Mouse (Mus musculus) embryonic facial prominence, embryonic 13.5 days (tissue): ENCODE measurements around the gene Plcb1. TPM values are rescaled to one million over a fixed set of nuclear protein-coding genes. Genes with fewer than 3 reads are reported as not detected.
A peak's percentile ranks its signal among the peaks of the same experiment; 100 is the strongest.

ENCODE experiments used
- ATAC-seq: fragments of 200-750 bp; cut with Nextera tagmentation; 2 replicates; pipeline ENCODE4 v1.8.0; 2017; ENCODE audit warnings: low read depth; ENCODE audit not compliant: insufficient number of reproducible peaks, insufficient read depth, low FRiP score, low TSS enrichment
- H3K27ac ChIP-seq: fragments of 300-500 bp; sonication (generic); 2 replicates; pipeline ENCODE4 v1.5.1; 2015; ENCODE audit warnings: moderate library complexity, mild to moderate bottlenecking, inconsistent platforms
- H3K27me3 ChIP-seq: fragments of 300-500 bp; sonication (generic); 2 replicates; pipeline ENCODE4 v1.6.1; 2015; ENCODE audit warnings: mild to moderate bottlenecking, inconsistent platforms
- H3K36me3 ChIP-seq: fragments of 300-500 bp; sonication (generic); 2 replicates; pipeline ENCODE4 v1.6.1; 2015; ENCODE audit warnings: mild to moderate bottlenecking, inconsistent platforms
- H3K4me1 ChIP-seq: fragments of 300-500 bp; sonication (generic); 2 replicates; pipeline ENCODE4 v1.6.1; 2015; ENCODE audit warnings: inconsistent platforms
- H3K4me2 ChIP-seq: fragments of 300-500 bp; sonication (generic); 2 replicates; pipeline ENCODE4 v1.6.1; 2015; ENCODE audit warnings: moderate library complexity, mild to moderate bottlenecking, inconsistent platforms
- H3K4me3 ChIP-seq: fragments of 300-500 bp; sonication (generic); 2 replicates; pipeline ENCODE4 v1.5.1; 2015; ENCODE audit warnings: mild to moderate bottlenecking, inconsistent platforms
- H3K9ac ChIP-seq: fragments of 300-500 bp; sonication (generic); 2 replicates; pipeline ENCODE4 v1.6.1; 2015; ENCODE audit warnings: mild to moderate bottlenecking, inconsistent platforms
- H3K9me3 ChIP-seq: fragments of 300-500 bp; sonication (generic); 2 replicates; pipeline ENCODE4 v1.6.1; 2016; ENCODE audit warnings: inconsistent platforms
- whole genome bisulfite sequencing: fragments of 180-500 bp; shearing (Covaris S2); methylation state at CpG from one replicate; pipeline ENCODE4 v1.1.7; 2015; ENCODE audit warnings: mixed read lengths; 5-methylcytosine and 5-hydroxymethylcytosine counted together
- polyA plus RNA-seq: library from polyadenylated mRNA; unstranded; fragments of >200 nt; fragmentation: Nextera tagmentation; extraction: Ambion mirVana; gene quantifications from 2 replicates; pipeline ENCODE4 v1.2.1, GENCODE M21; 2015

Plcb1 gene
- polyA plus RNA-seq = 14.1 and 18.3 TPM in 2 replicates

GRCm38 (mm10) chr2:134785970-134786855 lies at the start of gene Plcb1:
TSS of gene Plcb1 (plus strand) at chr2:134786067.
- Histone ChIP-seq H3K27ac (peak within 1 kb of the TSS; percentile 60), H3K27me3 (peaks cover 7% of the 10 kb centered on the region; the same call in 1 of the 2 replicates), H3K4me2 (peak within 1 kb of the TSS; percentile 87), H3K36me3 (no peaks in the 10 kb centered on the region), H3K4me3 (peak within 1 kb of the TSS; percentile 79), H3K9ac (peak within 1 kb of the TSS; percentile 88), H3K9me3 (no peaks in the 10 kb centered on the region), H3K4me1 (peaks cover 10% of the 10 kb centered on the region)
- ATAC-seq = peak; percentile 90
- WGBS = 0% methylated on average over 70 of the region's 88 CpGs

- no peaks in the 10 kb centered on the region for H3K4me1 ChIP-seq
- no peak overlapping the region for H3K4me2 ChIP-seq
- no peaks in the 10 kb centered on the region for H3K9me3 ChIP-seq
- no peak overlapping the region for H3K4me3 ChIP-seq
- no peak for ATAC-seq
- no peak overlapping the region for H3K9ac ChIP-seq
- no peaks in the 10 kb centered on the region for H3K27me3 ChIP-seq
- no peak overlapping the region for H3K27ac ChIP-seq
- no peaks in the 10 kb centered on the region for H3K36me3 ChIP-seq
Measured at GRCm38 (mm10) chr2:134755537-134755936, 30.3 kb upstream of the Plcb1 start.

GRCm38 (mm10) chr2:134756086-134756485 lies 29.8 kb upstream of the Plcb1 start:
- Histone ChIP-seq H3K9ac (no peak overlapping the region), H3K4me2 (no peak overlapping the region), H3K4me3 (no peak overlapping the region), H3K27me3 (no peaks in the 10 kb centered on the region), H3K4me1 (no peaks in the 10 kb centered on the region), H3K9me3 (no peaks in the 10 kb centered on the region), H3K27ac (no peak overlapping the region), H3K36me3 (no peaks in the 10 kb centered on the region)
- 53% methylated on average over 1 of the region's 1 CpGs for WGBS
- ATAC-seq = no peak

GRCm38 (mm10) chr2:134761029-134761428 lies 24.8 kb upstream of the Plcb1 start:
- Histone ChIP-seq H3K27me3 (no peaks in the 10 kb centered on the region), H3K9ac (no peak overlapping the region), H3K9me3 (no peaks in the 10 kb centered on the region), H3K4me1 (no peaks in the 10 kb centered on the region), H3K36me3 (no peaks in the 10 kb centered on the region), H3K4me3 (no peak overlapping the region), H3K27ac (no peak overlapping the region), H3K4me2 (no peak overlapping the region)
- no peak for ATAC-seq
- WGBS = 92% methylated on average over 1 of the region's 1 CpGs

- no peak overlapping the region for H3K4me2 ChIP-seq
- no peak overlapping the region for H3K27ac ChIP-seq
- no peak overlapping the region for H3K4me3 ChIP-seq
- no peak overlapping the region for H3K9ac ChIP-seq
- H3K27me3 ChIP-seq = no peaks in the 10 kb centered on the region
- 94% methylated on average over 8 of the region's 8 CpGs for WGBS
- no peak for ATAC-seq
- no peaks in the 10 kb centered on the region for H3K36me3 ChIP-seq
- H3K4me1 ChIP-seq = no peaks in the 10 kb centered on the region
- no peaks in the 10 kb centered on the region for H3K9me3 ChIP-seq
Measured at GRCm38 (mm10) chr2:134763406-134763990, 22.4 kb upstream of the Plcb1 start.

DNA sequence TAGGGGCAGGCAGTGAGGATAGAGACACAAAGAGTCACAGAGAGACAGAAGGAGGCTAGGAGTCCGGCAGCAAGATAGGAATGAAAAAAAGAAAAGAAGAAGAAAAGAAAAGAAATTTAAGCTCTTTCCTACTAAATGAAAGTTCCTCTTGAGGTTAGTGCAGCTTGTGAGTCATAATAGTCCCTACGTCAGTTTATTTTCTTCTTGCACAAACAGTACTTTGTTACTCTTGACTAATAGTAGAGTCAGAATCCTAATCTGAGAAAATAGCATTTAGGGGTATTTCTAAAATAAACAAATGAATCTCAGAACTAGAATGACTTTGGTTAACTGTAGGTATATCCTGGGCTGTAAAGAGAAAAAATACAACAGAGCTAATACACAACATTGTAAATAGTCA lies 21.4 kb upstream of the Plcb1 start:
- Histone ChIP-seq H3K27ac (no peak overlapping the region), H3K9me3 (no peaks in the 10 kb centered on the region), H3K4me2 (no peak overlapping the region), H3K4me3 (no peak overlapping the region), H3K36me3 (no peaks in the 10 kb centered on the region), H3K9ac (no peak overlapping the region), H3K4me1 (no peaks in the 10 kb centered on the region), H3K27me3 (no peaks in the 10 kb centered on the region)
- no peak for ATAC-seq
- 82% methylated on average over 2 of the region's 2 CpGs for WGBS

DNA sequence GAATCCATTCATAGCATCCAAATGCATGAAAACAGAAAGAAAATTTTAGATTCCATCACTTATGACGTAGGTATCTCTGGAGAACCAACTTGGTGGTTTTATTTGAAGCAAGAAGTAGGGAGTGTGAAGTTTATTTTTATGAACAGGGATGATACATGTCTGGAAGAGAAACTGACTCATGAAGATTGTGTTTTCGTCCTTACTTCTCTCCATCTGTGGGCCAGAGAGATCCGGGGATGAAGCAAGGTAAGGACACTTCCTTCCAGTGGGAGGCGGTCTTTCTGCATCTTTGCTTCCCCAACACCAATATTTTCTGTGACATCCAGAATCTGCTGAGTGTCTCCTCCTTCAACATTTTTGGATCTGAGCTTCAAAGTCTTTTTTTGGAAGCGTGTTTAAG lies 6.0 kb upstream of the Plcb1 start:
- Histone ChIP-seq H3K36me3 (no peaks in the 10 kb centered on the region), H3K4me2 (no peak overlapping the region), H3K4me3 (no peak overlapping the region), H3K9ac (no peak overlapping the region), H3K4me1 (no peaks in the 10 kb centered on the region), H3K9me3 (no peaks in the 10 kb centered on the region), H3K27ac (no peak overlapping the region), H3K27me3 (no peaks in the 10 kb centered on the region)
- no peak for ATAC-seq
- 74% methylated on average over 5 of the region's 5 CpGs for WGBS

DNA sequence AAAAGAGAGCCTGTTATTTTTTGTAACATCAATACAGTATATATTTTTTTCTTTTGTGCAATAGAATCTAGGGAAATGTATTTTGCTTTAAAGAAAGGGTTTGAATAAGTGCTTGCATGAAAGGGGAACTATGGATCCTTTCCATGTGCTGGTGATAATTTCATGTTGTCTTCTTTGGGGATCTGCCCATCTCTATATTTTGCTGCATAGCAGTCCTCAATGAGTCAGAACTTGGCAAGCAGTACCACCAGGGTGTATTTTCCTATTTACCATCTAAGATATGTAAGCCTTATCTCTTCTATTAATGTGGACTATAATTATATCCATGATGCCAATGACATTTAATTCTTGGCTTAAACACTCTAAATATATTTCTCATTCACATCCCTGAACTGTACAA lies 5.6 kb upstream of the Plcb1 start:
- Histone ChIP-seq H3K4me3 (no peak overlapping the region), H3K4me2 (no peak overlapping the region), H3K27me3 (no peaks in the 10 kb centered on the region), H3K9ac (no peak overlapping the region), H3K27ac (no peak overlapping the region), H3K9me3 (no peaks in the 10 kb centered on the region), H3K36me3 (no peaks in the 10 kb centered on the region), H3K4me1 (no peaks in the 10 kb centered on the region)
- ATAC-seq = no peak

DNA sequence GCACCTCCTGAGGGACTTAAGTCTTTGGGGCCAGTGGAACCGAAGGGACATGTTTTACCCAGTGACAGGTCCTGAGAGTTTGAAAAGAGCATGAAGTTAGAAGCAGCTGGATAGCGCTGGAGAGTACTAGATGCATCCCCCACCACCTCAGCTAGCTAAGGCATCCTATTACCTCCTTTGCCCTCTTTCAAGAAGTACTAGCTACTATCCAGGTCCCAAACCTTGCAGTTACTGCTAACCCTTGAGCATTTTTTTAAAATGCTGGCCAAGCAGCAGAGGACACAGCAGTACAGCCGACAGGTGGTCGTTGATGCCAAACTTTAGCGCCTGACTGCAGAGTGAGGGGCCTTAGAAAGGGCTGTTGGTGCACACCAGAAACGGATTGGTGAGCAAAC lies 986 bp downstream of the Plcb1 start:
- no peak for ATAC-seq
- 6% methylated on average over 6 of the region's 6 CpGs for WGBS
- Histone ChIP-seq H3K4me3 (peak overlapping the region; percentile 79), H3K4me2 (peak overlapping the region; percentile 87), H3K9ac (peak overlapping the region; percentile 88), H3K27me3 (peaks cover 7% of the 10 kb centered on the region; the same call in 1 of the 2 replicates), H3K9me3 (no peaks in the 10 kb centered on the region), H3K27ac (no peak overlapping the region), H3K4me1 (peaks cover 10% of the 10 kb centered on the region), H3K36me3 (no peaks in the 10 kb centered on the region)

DNA sequence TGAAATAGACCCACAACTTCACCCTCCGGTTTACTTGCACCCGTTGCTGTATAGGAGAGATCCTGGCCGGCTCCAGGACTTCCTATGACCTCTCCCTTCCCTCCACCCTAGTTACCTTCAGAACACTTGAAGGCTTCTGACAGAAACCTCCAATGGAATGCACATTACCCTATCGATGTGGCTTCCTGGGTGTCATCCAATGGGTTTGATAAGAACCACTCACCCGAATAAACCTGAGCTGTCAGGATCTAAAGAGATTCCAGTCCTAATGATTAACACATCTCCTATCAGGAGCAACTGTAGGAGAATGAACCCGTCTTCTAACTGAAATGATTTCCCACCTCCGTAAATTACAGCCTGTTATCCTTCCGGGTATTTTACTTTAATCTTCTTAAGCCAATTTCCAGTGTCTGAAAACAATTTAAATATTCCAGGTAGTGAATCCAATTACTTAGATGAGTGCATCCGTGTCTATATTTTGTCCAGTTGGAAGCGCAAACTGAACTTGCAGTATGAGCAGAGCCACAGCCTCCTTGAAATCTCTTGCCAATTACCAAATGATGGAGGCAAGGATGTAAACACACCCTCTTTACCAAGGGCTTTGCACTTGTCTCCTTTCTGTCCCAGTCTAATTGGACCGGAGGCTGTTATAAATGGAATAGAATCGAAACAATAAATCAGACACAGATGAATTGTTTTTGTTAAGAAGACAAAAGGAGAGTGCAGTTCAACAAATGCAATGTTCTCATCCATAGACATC lies 1.6 kb downstream of the Plcb1 start:
- Histone ChIP-seq H3K9ac (no peak overlapping the region), H3K27me3 (peaks cover 7% of the 10 kb centered on the region; the same call in 1 of the 2 replicates), H3K27ac (no peak overlapping the region), H3K4me3 (peak overlapping the region; percentile 79), H3K9me3 (no peaks in the 10 kb centered on the region), H3K4me2 (peak overlapping the region; percentile 87), H3K36me3 (no peaks in the 10 kb centered on the region), H3K4me1 (peaks cover 10% of the 10 kb centered on the region)
- WGBS = 50% methylated on average over 12 of the region's 12 CpGs
- no peak for ATAC-seq

GRCm38 (mm10) chr2:134792926-134793325 lies 7.1 kb downstream of the Plcb1 start:
- no peaks in the 10 kb centered on the region for H3K9me3 ChIP-seq
- H3K4me2 ChIP-seq = peak overlapping the region; percentile 20; the same call in 1 of the 2 replicates
- ATAC-seq = no peak
- 46% methylated on average over 7 of the region's 7 CpGs for whole genome bisulfite sequencing
- no peak overlapping the region for H3K4me3 ChIP-seq
- H3K27me3 ChIP-seq = no peaks in the 10 kb centered on the region
- no peak overlapping the region for H3K9ac ChIP-seq
- no peaks in the 10 kb centered on the region for H3K36me3 ChIP-seq
- no peak overlapping the region for H3K27ac ChIP-seq
- peaks cover 12% of the 10 kb centered on the region for H3K4me1 ChIP-seq
